Mouse (Mus musculus) liver, adult 2 months (tissue): ENCODE measurements around the gene Cyp2u1.

Source experiments
- CTCF ChIP-seq: fragments of 200-500 bp; IDR thresholded peaks from 2 replicates; pipeline ENCODE4 v1.5.1; 2011; ENCODE audit warnings: low read depth, low read length, control low read depth
- POLR2A ChIP-seq: fragments of 200-500 bp; IDR thresholded peaks from 2 replicates; pipeline ENCODE4 v1.6.1; 2011; ENCODE audit warnings: low read length, control low read depth; ENCODE audit not compliant: insufficient read depth; ENCODE audit errors: extremely low read depth

- no peak for TF ChIP-seq POLR2A
- no peak for TF ChIP-seq CTCF
These were observed 56.4 kb downstream of the Cyp2u1 start for GRCm38 (mm10) chr3:131246579-131247046.
